Mouse (Mus musculus) heart, postnatal 0 days (tissue): ENCODE results near the gene Use1.

Source experiments
- CTCF ChIP-seq: IDR thresholded peaks from 2 replicates; pipeline ENCODE4 v1.5.1; 2016; ENCODE audit warnings: antibody characterized with exemption, control low read depth, low read depth
- EP300 ChIP-seq: IDR thresholded peaks from 2 replicates; pipeline ENCODE4 v1.6.1; 2016; ENCODE audit warnings: antibody characterized with exemption, low read depth

GRCm38 (mm10) chr8:71395071-71395470 lies 28.4 kb downstream of the Use1 start:
- TF ChIP-seq CTCF, result no peak
- TF ChIP-seq EP300, result no peak
